Mouse (Mus musculus) neural tube, embryonic 15.5 days (tissue): ENCODE measurements around the gene Mcts2. TPM values are rescaled to one million over a fixed set of nuclear protein-coding genes. Genes with fewer than 3 reads are reported as not detected.
A peak's percentile ranks its signal among the peaks of the same experiment; 100 is the strongest.

Experiments used
- ATAC-seq: fragments of 200-750 bp; cut with Nextera tagmentation; 2 replicates; pipeline ENCODE4 v1.8.0; 2017; ENCODE audit warnings: mild to moderate bottlenecking, moderate TSS enrichment, moderate library complexity; ENCODE audit not compliant: low FRiP score
- H3K27ac ChIP-seq: fragments of 300-500 bp; sonication (generic); replicated peaks from 2 replicates; pipeline ENCODE4 v1.5.1; 2015; ENCODE audit warnings: mild to moderate bottlenecking, inconsistent platforms
- H3K27me3 ChIP-seq: fragments of 300-500 bp; sonication (generic); replicated peaks from 2 replicates; pipeline ENCODE4 v1.6.1; 2015; ENCODE audit warnings: inconsistent platforms
- H3K36me3 ChIP-seq: fragments of 300-500 bp; sonication (generic); 2 replicates; pipeline ENCODE4 v1.6.1; 2015; ENCODE audit warnings: inconsistent platforms
- H3K4me1 ChIP-seq: fragments of 300-500 bp; sonication (generic); 2 replicates; pipeline ENCODE4 v1.6.1; 2015; ENCODE audit warnings: inconsistent platforms
- H3K4me2 ChIP-seq: fragments of 300-500 bp; sonication (generic); 2 replicates; pipeline ENCODE4 v1.6.1; 2015; ENCODE audit warnings: inconsistent platforms, mild to moderate bottlenecking, moderate library complexity
- H3K4me3 ChIP-seq: fragments of 300-500 bp; sonication (generic); replicated peaks from 2 replicates; pipeline ENCODE4 v1.5.1; 2015; ENCODE audit warnings: mild to moderate bottlenecking, inconsistent platforms
- H3K9ac ChIP-seq: fragments of 300-500 bp; sonication (generic); replicated peaks from 2 replicates; pipeline ENCODE4 v1.6.1; 2015; ENCODE audit warnings: mild to moderate bottlenecking, inconsistent platforms
- H3K9me3 ChIP-seq: fragments of 300-500 bp; sonication (generic); replicated peaks from 2 replicates; pipeline ENCODE4 v1.6.1; 2016; ENCODE audit warnings: inconsistent platforms
- WGBS: fragments of 180-500 bp; shearing (Covaris S2); methylation state at CpG from one replicate; pipeline ENCODE4 v1.1.7; 2015; ENCODE audit warnings: mixed read lengths; 5-methylcytosine and 5-hydroxymethylcytosine counted together
- polyA plus RNA-seq: library from polyadenylated mRNA; unstranded; fragments of >200 nt; fragmentation: Nextera tagmentation; extraction: Ambion mirVana; gene quantifications from 2 replicates; pipeline ENCODE4 v1.2.1, GENCODE M21; 2015

Mcts2 gene
- polyA plus RNA-seq, 1 experiment from 2014 or later: 41.5 TPM

DNA sequence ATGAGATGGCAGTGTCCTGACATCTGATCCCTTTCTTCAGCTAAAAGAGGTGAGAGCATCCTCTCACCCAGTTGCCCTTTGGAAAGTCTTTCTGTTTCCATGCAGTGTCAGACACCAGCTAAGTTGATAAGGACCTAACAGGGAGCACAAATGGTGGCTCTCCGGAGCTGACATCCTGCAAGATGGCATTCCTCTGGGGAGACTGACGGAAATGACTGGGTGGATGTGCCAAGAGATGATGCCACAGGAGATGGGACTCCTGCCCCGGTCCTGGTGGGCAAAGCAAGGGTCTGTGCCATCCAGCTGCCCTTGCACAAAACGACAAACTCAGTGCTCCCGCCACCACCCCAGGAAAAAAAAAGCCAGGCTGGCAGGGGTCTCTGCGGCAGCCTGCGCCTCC is 20.4 kb downstream of the Mcts2 start:
- peaks cover 25% of the 10 kb centered on the region for H3K4me1 ChIP-seq
- peak overlapping the region; percentile 41 for H3K4me3 ChIP-seq
- H3K9ac ChIP-seq: peak overlapping the region; percentile 52
- H3K9me3 ChIP-seq: no peaks in the 10 kb centered on the region
- WGBS: 11% methylated on average over 7 of the region's 7 CpGs
- H3K27me3 ChIP-seq: no peaks in the 10 kb centered on the region
- peak overlapping the region; percentile 60 for H3K4me2 ChIP-seq
- ATAC-seq: 0 out of 2 replicates have a peak, but pooled peaks have one; percentile 16
- H3K36me3 ChIP-seq: peaks cover 36% of the 10 kb centered on the region
- H3K27ac ChIP-seq: peak overlapping the region; percentile 90

DNA sequence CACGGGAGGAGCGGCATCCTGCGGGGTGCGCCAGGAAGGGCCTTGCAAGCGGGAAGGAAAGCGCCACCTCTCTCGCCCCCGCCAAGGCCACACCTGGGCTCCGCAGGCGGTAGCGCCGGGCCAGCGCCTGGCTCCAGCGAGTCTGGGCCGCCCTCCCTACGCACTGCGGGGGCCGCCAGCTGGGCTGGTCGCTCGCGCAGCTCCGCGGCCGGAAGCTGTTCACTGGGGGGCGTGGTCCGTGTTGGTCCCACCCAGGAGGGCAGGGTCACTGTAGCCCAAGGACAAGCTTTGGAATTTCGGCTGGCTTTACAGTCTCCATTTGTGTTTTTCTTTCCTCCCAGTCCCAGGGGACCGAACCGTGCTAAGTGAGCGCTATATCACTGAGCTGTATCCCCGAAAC is 20.8 kb downstream of the Mcts2 start:
- H3K4me3 ChIP-seq: peak overlapping the region; percentile 41
- H3K4me1 ChIP-seq: peaks cover 25% of the 10 kb centered on the region
- H3K27me3 ChIP-seq: no peaks in the 10 kb centered on the region
- H3K9me3 ChIP-seq: no peaks in the 10 kb centered on the region
- peak overlapping the region; percentile 60 for H3K4me2 ChIP-seq
- peak; percentile 93 for ATAC-seq
- 6% methylated on average over 31 of the region's 31 CpGs for WGBS
- peak overlapping the region; percentile 52 for H3K9ac ChIP-seq
- H3K27ac ChIP-seq: peak overlapping the region; percentile 90
- H3K36me3 ChIP-seq: peaks cover 31% of the 10 kb centered on the region

DNA sequence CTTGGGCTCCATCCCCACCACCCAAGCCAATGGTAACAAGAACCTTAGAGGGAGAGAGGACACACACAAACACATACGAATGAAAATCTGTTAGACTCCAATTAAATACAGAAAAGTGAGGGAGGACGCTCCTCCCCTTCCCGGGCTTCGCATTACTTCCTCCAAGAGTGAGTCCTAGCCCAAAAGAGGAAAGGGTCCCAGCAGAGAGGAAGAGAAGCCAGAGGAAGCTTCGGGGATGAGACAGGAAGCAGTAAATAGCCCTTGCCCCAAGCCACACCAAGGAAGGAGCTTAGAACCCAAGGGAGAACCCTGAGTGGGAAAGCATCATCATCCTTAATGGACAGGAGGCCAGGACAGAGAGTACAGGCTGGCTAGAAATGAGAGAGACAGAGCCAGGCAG is 22.2 kb downstream of the Mcts2 start:
- Histone ChIP-seq H3K36me3 (peaks cover 17% of the 10 kb centered on the region), H3K4me2 (no peak overlapping the region), H3K27me3 (no peaks in the 10 kb centered on the region), H3K4me1 (peaks cover 25% of the 10 kb centered on the region), H3K9ac (no peak overlapping the region), H3K27ac (no peak overlapping the region), H3K9me3 (no peaks in the 10 kb centered on the region), H3K4me3 (no peak overlapping the region)
- WGBS: 93% methylated on average over 5 of the region's 5 CpGs
- no peak for ATAC-seq

DNA sequence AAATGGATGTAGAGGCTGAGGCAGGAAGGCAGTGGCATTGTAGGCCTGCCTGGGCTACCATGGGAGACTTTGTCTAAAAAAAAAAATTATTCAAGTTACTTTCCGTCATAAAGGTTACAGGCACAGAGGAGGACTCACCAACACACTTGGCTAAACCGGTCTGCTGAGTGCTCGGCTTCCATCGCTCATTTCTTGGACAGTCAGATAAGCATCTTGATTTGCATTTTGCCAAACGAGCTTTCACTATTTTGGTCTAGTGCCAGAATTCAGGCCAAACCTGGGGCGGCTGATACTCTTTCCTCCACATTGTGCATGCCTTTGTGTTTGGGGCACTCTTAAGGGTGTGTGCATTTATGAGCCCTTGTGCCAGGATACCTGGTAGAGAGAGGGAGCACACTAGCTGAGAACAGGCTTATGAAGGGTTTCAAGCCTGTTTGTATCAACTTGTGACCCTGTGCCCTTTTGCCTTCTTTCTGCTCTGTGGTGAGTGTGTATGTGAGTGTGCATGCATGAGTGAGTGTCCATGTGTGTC is 29.5 kb downstream of the Mcts2 start:
- Histone ChIP-seq H3K36me3 (no peaks in the 10 kb centered on the region), H3K9me3 (no peaks in the 10 kb centered on the region), H3K4me3 (no peak overlapping the region), H3K27ac (0 out of 2 replicates have a peak overlapping the region, but pooled peaks have one; percentile 7), H3K4me2 (no peak overlapping the region), H3K27me3 (no peaks in the 10 kb centered on the region), H3K9ac (no peak overlapping the region), H3K4me1 (0 out of 2 replicates have a peak, but pooled peaks cover 3% of the 10 kb centered on the region)
- WGBS: 47% methylated on average over 6 of the region's 6 CpGs
- ATAC-seq: no peak

DNA sequence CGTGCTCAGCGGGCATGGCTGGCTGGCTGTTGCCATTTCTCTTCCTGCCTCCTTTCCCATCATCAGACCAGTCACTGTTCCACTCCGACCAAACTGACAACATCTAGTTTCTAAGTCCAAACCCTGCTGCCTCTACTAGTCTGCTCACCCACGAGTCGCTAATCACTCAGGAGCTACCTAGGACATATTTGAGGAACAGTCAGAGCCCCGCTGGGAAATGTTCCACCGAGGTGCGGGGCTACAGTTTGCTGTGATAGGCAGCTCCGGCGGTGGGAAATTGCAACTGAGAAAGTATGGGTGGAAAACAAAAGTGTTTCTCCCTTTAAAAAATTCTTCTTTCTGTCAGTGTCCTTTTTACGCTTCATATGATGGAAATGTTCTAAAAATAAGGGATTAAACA is 30.8 kb downstream of the Mcts2 start:
- H3K36me3 ChIP-seq: no peaks in the 10 kb centered on the region
- H3K27ac ChIP-seq: peak overlapping the region; percentile 54
- no peak overlapping the region for H3K4me2 ChIP-seq
- no peak for ATAC-seq
- no peaks in the 10 kb centered on the region for H3K9me3 ChIP-seq
- no peaks in the 10 kb centered on the region for H3K27me3 ChIP-seq
- no peak overlapping the region for H3K9ac ChIP-seq
- 31% methylated on average over 11 of the region's 11 CpGs for WGBS
- H3K4me3 ChIP-seq: no peak overlapping the region
- H3K4me1 ChIP-seq: 0 out of 2 replicates have a peak, but pooled peaks cover 3% of the 10 kb centered on the region

DNA sequence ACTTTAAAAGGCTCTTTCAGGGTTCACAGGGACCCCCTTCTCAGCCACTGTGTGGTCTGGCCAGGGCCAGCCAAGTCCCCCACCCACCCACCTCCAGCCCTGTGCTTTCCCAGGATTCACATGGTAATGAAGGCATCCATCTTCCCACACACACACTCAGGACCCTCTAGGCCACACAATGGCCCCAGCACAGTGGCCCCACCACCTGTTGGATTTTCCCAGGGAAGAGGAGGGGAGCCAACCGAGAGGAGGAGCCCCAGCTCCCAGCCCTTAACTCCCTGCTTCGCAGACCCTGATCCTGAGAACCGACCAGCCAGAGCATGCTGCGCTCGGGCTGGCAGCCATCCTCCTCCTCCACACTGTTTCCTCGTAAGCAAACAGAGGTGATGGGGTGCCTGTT is 31.2 kb downstream of the Mcts2 start:
- Histone ChIP-seq H3K9me3 (no peaks in the 10 kb centered on the region), H3K4me2 (no peak overlapping the region), H3K4me3 (no peak overlapping the region), H3K9ac (no peak overlapping the region), H3K36me3 (no peaks in the 10 kb centered on the region), H3K27me3 (no peaks in the 10 kb centered on the region), H3K27ac (peak overlapping the region; percentile 54), H3K4me1 (0 out of 2 replicates have a peak, but pooled peaks cover 3% of the 10 kb centered on the region)
- WGBS: 7% methylated on average over 6 of the region's 6 CpGs
- peak; percentile 75 for ATAC-seq

DNA sequence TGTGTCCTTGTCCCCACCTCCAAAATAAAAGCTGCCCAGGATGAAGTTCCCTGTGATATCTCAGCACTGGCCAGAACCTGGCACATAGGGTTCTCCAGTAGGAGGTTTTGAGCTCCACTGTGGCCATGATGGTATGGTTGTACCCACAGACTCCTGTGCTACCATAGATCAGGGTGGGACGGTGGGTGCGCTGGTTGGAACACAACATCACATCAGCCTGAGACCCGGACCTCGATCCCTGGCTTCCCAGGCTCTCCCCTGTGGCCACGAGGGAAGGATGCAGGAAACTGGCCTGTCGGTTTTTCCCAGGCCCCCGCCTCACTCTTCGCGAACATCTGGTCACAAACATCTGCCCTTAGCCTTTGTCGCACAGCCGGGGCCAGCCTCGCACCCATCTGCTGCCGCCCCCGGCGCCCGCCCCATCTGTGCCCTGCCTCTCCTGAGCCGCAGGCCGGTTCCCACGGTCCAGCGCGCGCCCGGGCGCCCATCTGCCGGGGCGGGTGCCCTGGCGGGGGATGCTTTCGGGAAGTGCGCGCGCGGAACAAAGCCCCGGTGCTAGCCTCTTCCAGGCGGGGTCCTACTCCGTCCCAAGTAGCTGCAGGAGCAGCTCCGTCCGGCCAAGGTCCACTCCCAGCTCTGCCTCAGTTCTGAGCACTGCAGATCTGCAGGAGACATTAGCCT is 37.0 kb downstream of the Mcts2 start:
- peak; percentile 18 for ATAC-seq
- Histone ChIP-seq H3K9me3 (no peaks in the 10 kb centered on the region), H3K27me3 (no peaks in the 10 kb centered on the region), H3K36me3 (no peaks in the 10 kb centered on the region), H3K4me3 (peak overlapping the region; percentile 30), H3K4me2 (peak overlapping the region; percentile 63), H3K4me1 (peaks cover 11% of the 10 kb centered on the region), H3K9ac (peak overlapping the region; percentile 49), H3K27ac (no peak overlapping the region)
- WGBS: 3% methylated on average over 37 of the region's 37 CpGs

DNA sequence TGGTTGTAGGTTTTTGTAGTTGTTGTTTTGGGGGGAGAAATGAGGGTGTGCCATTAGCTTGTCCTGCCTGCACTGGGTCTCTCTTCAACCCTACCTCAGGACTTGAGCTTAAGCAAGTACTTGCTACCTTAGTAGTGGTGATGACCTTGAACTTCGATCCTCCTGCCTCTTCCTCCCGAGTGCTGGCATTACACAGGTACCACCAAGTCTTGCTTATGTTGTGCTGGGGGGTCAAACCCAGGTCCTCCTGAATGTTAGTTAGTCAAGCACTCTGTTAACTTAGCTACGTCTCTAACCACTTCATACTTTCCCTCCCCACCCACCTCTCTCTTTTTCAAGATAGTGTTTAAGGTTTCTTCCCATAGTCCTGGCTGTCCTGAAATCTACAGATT is 37.5 kb downstream of the Mcts2 start:
- no peaks in the 10 kb centered on the region for H3K27me3 ChIP-seq
- H3K4me2 ChIP-seq: peak overlapping the region; percentile 63
- ATAC-seq: no peak
- no peaks in the 10 kb centered on the region for H3K9me3 ChIP-seq
- no peak overlapping the region for H3K27ac ChIP-seq
- peak overlapping the region; percentile 30; the same call in 1 of the 2 replicates for H3K4me3 ChIP-seq
- peak overlapping the region; percentile 49; the same call in 1 of the 2 replicates for H3K9ac ChIP-seq
- peaks cover 15% of the 10 kb centered on the region for H3K4me1 ChIP-seq
- WGBS: 73% methylated on average over 3 of the region's 3 CpGs
- H3K36me3 ChIP-seq: no peaks in the 10 kb centered on the region

DNA sequence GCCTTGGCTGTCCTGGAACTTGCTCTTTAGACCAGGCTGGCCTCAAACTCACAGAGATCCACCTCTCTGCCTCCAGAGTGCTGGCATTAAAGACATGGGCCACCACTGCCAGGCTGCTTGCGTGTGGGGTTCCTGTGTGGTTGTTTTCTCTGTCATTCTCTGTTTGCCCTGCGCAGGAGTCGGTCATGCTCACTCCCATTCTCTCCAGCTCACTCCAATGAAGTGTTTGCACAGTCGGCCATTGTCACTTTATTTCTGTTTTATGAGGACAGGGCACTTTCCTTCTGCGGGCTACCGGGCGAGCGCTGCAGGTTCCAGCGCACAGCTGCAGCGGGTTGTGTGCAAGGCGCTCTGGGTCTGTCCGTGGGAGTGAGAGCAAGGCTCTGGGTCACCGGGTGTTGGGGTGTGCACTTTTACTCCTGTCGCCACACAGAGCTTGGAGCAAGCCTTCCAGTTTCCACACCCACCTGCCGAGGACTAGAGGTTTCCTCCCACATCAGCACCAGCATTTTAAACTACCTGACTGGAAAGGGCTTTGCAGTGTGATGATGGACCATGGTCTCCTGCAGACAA is 38.4 kb downstream of the Mcts2 start:
- Histone ChIP-seq H3K9ac (no peak overlapping the region), H3K27me3 (no peaks in the 10 kb centered on the region), H3K4me1 (peaks cover 24% of the 10 kb centered on the region), H3K4me3 (no peak overlapping the region), H3K36me3 (no peaks in the 10 kb centered on the region), H3K27ac (no peak overlapping the region), H3K4me2 (no peak overlapping the region), H3K9me3 (no peaks in the 10 kb centered on the region)
- 29% methylated on average over 15 of the region's 15 CpGs for WGBS
- no peak for ATAC-seq

DNA sequence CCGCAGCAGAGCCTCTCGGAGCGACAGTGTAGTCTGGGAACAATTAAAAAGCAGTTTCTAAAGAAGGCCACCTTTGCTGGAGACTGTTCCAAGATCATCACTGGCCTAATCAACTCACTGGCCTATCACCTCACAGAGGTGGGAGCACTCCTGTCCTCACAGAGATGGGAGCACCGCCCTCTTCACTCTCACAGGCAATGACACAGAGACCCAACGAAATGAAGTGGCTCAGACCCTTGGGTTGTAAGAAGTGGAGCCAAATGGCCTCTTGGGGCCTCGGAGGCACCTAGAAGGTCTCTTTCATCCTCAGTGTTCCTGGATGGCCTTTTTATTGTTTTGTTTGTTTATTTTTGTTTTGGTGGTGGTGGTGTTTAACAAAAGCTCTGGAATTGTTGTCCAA is 39.4 kb downstream of the Mcts2 start:
- Histone ChIP-seq H3K4me2 (no peak overlapping the region), H3K4me1 (peaks cover 24% of the 10 kb centered on the region), H3K4me3 (no peak overlapping the region), H3K9ac (no peak overlapping the region), H3K27me3 (no peaks in the 10 kb centered on the region), H3K27ac (no peak overlapping the region), H3K36me3 (no peaks in the 10 kb centered on the region), H3K9me3 (no peaks in the 10 kb centered on the region)
- 82% methylated on average over 6 of the region's 6 CpGs for WGBS
- ATAC-seq: no peak

DNA sequence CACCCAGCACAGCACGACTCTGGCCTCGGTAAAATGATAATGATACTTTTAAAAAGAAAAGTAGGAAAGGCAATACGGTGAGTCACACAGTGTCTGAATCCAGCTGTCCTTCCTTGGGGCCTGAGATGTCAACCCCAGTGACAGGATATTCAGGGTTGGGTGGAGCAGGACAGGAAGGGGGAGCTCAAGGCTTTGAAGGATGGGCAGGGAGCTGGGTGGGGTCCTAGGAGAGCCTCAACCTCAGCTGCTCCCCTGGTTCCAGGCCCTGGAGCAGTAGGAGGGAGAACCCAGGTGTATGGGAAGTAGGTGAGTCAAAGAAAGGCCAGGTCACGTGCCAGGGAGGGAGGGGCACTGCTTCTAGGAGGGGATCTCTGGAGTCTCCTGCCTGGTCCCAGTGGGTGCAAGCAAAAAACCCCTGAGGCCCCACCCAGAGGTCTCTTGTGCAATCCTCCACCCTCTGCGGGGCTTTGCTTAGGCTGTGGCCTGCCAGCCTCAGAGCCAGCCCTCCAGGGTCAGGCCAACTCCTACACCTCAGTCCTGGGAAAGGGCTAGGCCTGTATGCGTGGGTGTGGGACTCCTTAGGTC is 40.0 kb downstream of the Mcts2 start:
- Histone ChIP-seq H3K4me3 (no peak overlapping the region), H3K4me1 (peaks cover 24% of the 10 kb centered on the region), H3K27me3 (no peaks in the 10 kb centered on the region), H3K9ac (no peak overlapping the region), H3K4me2 (no peak overlapping the region), H3K27ac (no peak overlapping the region), H3K9me3 (no peaks in the 10 kb centered on the region), H3K36me3 (no peaks in the 10 kb centered on the region)
- WGBS: 78% methylated on average over 6 of the region's 6 CpGs
- ATAC-seq: no peak
